Mouse (Mus musculus): ENCODE data around the gene Bcl2l10. TPM values are rescaled to one million over a fixed set of nuclear protein-coding genes. Genes with fewer than 3 reads are reported as not detected.

Bcl2l10 gene
- total and polyA plus RNA-seq, 2 experiments from 2014 or later, result not detected

GRCm38 (mm10) chr9:75366191-75366590, 18.6 kb downstream of the Bcl2l10 start:
- no peak for TF ChIP-seq EP300 (IDR thresholded peaks at IDR 0.05; ENCODE audit: low read depth)
- no peak for TF ChIP-seq CTCF (IDR thresholded peaks at IDR 0.05; ENCODE audit: low read depth)
- no peaks in the 10 kb centered on the region for H3K9me3 ChIP-seq (replicated peaks; ENCODE audit: control insufficient read depth, low read length)
- no peaks in the 10 kb centered on the region for H3K36me3 ChIP-seq (replicated peaks; ENCODE audit: control insufficient read depth, insufficient read depth, low read length)
- DNase-seq (ENCODE audit: low spot score) (no peak), ATAC-seq (ENCODE audit: insufficient read depth, low read depth) (no peak)
- no peak overlapping the region for H3K4me3 ChIP-seq (ENCODE audit: low read depth, low read length)
- H3K27ac ChIP-seq (ENCODE audit: low read depth), result no peak overlapping the region
- WGBS, result 66% methylated on average over 5 of the region's 5 CpGs
- H3K4me1 ChIP-seq (ENCODE audit: control insufficient read depth, insufficient read depth), result peaks cover 8% of the 10 kb centered on the region; the same call in 1 of the 2 replicates
- no peak overlapping the region for H3K9ac ChIP-seq (replicated peaks; ENCODE audit: low read depth, low read length)
- no peak overlapping the region for H3K4me2 ChIP-seq (ENCODE audit: low read depth, low read length)
- no peaks in the 10 kb centered on the region for H3K27me3 ChIP-seq (ENCODE audit: control insufficient read depth, insufficient read depth, low read length)

DNA sequence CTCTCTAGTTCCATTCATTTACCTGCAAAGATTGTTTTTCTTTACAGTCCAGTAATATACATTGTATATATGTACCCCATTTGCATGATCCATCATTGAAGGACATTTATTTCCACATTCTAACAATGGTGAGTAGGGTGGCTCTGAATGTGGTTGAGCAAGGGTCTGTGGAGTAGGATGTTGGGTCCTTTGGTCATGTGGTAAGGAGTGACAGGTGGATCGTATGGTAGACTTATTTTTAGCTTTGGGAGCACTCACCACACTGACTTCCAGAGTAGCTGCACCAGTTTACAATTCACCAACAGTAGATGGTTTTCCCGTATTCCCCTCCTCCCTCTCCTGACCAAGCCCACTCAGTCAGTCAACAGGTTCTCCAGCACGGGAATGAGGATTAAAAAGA, 21.2 kb downstream of the Bcl2l10 start:
- Histone ChIP-seq H3K36me3 (replicated peaks; ENCODE audit: control insufficient read depth, insufficient read depth, low read length) (no peaks in the 10 kb centered on the region), H3K9me3 (replicated peaks; ENCODE audit: control insufficient read depth, low read length) (no peaks in the 10 kb centered on the region), H3K4me1 (ENCODE audit: control insufficient read depth, insufficient read depth) (no peaks in the 10 kb centered on the region), H3K4me3 (ENCODE audit: low read depth, low read length) (no peak overlapping the region), H3K4me2 (ENCODE audit: low read depth, low read length) (no peak overlapping the region), H3K27me3 (ENCODE audit: control insufficient read depth, insufficient read depth, low read length) (no peaks in the 10 kb centered on the region), H3K9ac (replicated peaks; ENCODE audit: low read depth, low read length) (no peak overlapping the region), H3K27ac (ENCODE audit: low read depth) (no peak overlapping the region)
- TF ChIP-seq CTCF (IDR thresholded peaks at IDR 0.05; ENCODE audit: low read depth) (no peak), EP300 (IDR thresholded peaks at IDR 0.05; ENCODE audit: low read depth) (no peak)
- ATAC-seq (ENCODE audit: insufficient read depth, low read depth), result no peak
- 49% methylated on average over 3 of the region's 3 CpGs for WGBS
- no peak for DNase-seq (ENCODE audit: low spot score)

- WGBS, result 90% methylated on average over 9 of the region's 9 CpGs
- Histone ChIP-seq H3K27me3 (ENCODE audit: control insufficient read depth, insufficient read depth, low read length) (no peaks in the 10 kb centered on the region), H3K4me1 (ENCODE audit: control insufficient read depth, insufficient read depth) (no peaks in the 10 kb centered on the region), H3K4me3 (ENCODE audit: low read depth, low read length) (no peak overlapping the region), H3K27ac (ENCODE audit: low read depth) (no peak overlapping the region), H3K9ac (replicated peaks; ENCODE audit: low read depth, low read length) (no peak overlapping the region), H3K4me2 (ENCODE audit: low read depth, low read length) (no peak overlapping the region), H3K36me3 (replicated peaks; ENCODE audit: control insufficient read depth, insufficient read depth, low read length) (no peaks in the 10 kb centered on the region), H3K9me3 (replicated peaks; ENCODE audit: control insufficient read depth, low read length) (no peaks in the 10 kb centered on the region)
- DNase-seq (ENCODE audit: low spot score) (no peak), ATAC-seq (ENCODE audit: insufficient read depth, low read depth) (no peak)
- TF ChIP-seq CTCF (IDR thresholded peaks at IDR 0.05; ENCODE audit: low read depth) (no peak), EP300 (IDR thresholded peaks at IDR 0.05; ENCODE audit: low read depth) (no peak)
These were observed 28.0 kb downstream of the Bcl2l10 start for GRCm38 (mm10) chr9:75375606-75376005.

DNA sequence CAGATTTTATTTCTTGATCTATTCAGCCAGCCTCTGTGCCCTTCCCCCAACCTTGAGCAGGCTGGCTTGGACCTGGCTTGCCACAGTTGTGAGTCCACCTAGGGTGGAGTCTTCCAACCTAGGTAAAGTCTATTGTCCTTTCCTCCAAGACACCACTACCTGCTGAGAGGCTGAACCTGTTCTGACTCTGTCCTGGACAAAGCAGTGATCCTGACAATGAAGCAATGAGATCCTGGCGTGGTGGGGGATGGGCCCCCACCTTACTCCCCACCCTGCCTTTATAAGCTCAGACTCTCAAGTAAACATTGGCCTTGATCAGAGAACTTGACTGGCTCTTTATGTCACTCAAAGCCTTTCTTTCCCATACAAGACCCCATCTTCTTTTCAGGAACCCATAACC, 28.9 kb downstream of the Bcl2l10 start:
- no peak overlapping the region for H3K4me2 ChIP-seq (ENCODE audit: low read depth, low read length)
- H3K4me1 ChIP-seq (ENCODE audit: control insufficient read depth, insufficient read depth), result no peaks in the 10 kb centered on the region
- WGBS, result 63% methylated on average over 1 of the region's 1 CpGs
- H3K36me3 ChIP-seq (replicated peaks; ENCODE audit: control insufficient read depth, insufficient read depth, low read length), result no peaks in the 10 kb centered on the region
- H3K27me3 ChIP-seq (ENCODE audit: control insufficient read depth, insufficient read depth, low read length), result no peaks in the 10 kb centered on the region
- H3K4me3 ChIP-seq (ENCODE audit: low read depth, low read length), result no peak overlapping the region
- no peaks in the 10 kb centered on the region for H3K9me3 ChIP-seq (replicated peaks; ENCODE audit: control insufficient read depth, low read length)
- TF ChIP-seq EP300 (IDR thresholded peaks at IDR 0.05; ENCODE audit: low read depth), result no peak
- TF ChIP-seq CTCF (IDR thresholded peaks at IDR 0.05; ENCODE audit: low read depth), result no peak
- DNase-seq (ENCODE audit: low spot score) (no peak), ATAC-seq (ENCODE audit: insufficient read depth, low read depth) (no peak)
- H3K27ac ChIP-seq (ENCODE audit: low read depth), result no peak overlapping the region
- H3K9ac ChIP-seq (replicated peaks; ENCODE audit: low read depth, low read length), result no peak overlapping the region

GRCm38 (mm10) chr9:75378774-75379173, 31.2 kb downstream of the Bcl2l10 start:
- Histone ChIP-seq H3K36me3 (replicated peaks; ENCODE audit: control insufficient read depth, insufficient read depth, low read length) (no peaks in the 10 kb centered on the region), H3K4me3 (ENCODE audit: low read depth, low read length) (no peak overlapping the region), H3K9me3 (replicated peaks; ENCODE audit: control insufficient read depth, low read length) (no peaks in the 10 kb centered on the region), H3K4me1 (ENCODE audit: control insufficient read depth, insufficient read depth) (no peaks in the 10 kb centered on the region), H3K27ac (ENCODE audit: low read depth) (no peak overlapping the region), H3K27me3 (ENCODE audit: control insufficient read depth, insufficient read depth, low read length) (no peaks in the 10 kb centered on the region), H3K9ac (replicated peaks; ENCODE audit: low read depth, low read length) (no peak overlapping the region), H3K4me2 (ENCODE audit: low read depth, low read length) (no peak overlapping the region)
- no peak for DNase-seq (ENCODE audit: low spot score)
- TF ChIP-seq CTCF (IDR thresholded peaks at IDR 0.05; ENCODE audit: low read depth) (no peak), EP300 (IDR thresholded peaks at IDR 0.05; ENCODE audit: low read depth) (no peak)
- ATAC-seq (ENCODE audit: insufficient read depth, low read depth), result no peak
- 69% methylated on average over 2 of the region's 2 CpGs for WGBS

DNA sequence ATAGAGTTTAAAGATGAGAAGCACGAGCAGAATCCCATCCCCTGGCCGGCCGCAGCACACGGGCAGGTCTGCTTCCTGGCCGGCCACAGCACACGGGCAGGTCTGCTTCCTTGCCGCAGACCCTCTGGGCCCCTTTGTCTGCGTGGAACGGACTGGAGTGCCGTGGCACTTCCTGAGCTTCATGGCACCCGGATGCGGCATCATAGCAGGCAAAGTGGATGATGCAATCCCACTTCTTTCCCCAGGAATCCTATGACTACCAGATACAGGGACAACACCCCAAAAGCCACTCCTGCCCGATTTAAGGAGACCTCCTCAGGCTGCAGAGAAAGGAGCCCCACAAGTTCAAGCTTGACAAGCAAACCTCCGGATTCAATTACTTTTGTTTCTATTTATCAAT, 35.3 kb downstream of the Bcl2l10 start:
- WGBS, result 83% methylated on average over 14 of the region's 14 CpGs
- Histone ChIP-seq H3K27ac (ENCODE audit: low read depth) (no peak overlapping the region), H3K4me1 (ENCODE audit: control insufficient read depth, insufficient read depth) (no peaks in the 10 kb centered on the region), H3K9ac (replicated peaks; ENCODE audit: low read depth, low read length) (no peak overlapping the region), H3K4me2 (ENCODE audit: low read depth, low read length) (no peak overlapping the region), H3K36me3 (replicated peaks; ENCODE audit: control insufficient read depth, insufficient read depth, low read length) (peaks cover 16% of the 10 kb centered on the region), H3K27me3 (ENCODE audit: control insufficient read depth, insufficient read depth, low read length) (no peaks in the 10 kb centered on the region), H3K4me3 (ENCODE audit: low read depth, low read length) (no peak overlapping the region), H3K9me3 (replicated peaks; ENCODE audit: control insufficient read depth, low read length) (no peaks in the 10 kb centered on the region)
- DNase-seq (ENCODE audit: low spot score) (no peak), ATAC-seq (ENCODE audit: insufficient read depth, low read depth) (no peak)
- no peak for TF ChIP-seq CTCF (IDR thresholded peaks at IDR 0.05; ENCODE audit: low read depth)
